9 mouse cellular contexts compared by ENCODE assay signal in the genomic region with DNA sequence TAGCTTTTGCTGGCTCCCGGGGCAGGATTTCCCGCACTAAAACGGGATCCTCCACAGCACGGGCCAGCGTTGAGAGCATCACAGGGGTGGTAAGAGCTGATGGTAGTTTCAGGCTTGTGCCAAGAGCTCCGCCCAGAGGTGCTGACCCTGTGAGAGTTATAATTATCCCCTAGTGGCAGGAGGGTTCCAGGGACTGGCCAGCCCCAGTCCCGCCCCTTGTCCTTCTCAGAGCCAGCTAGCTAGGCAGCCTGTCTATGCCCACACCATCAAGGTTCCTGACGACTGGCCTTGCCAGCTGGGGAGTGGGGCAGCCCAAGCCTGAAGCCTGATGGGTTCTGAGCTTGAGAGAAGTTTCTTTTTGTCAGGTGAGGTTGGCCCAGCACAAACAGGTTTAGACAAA. TPM values are rescaled to one million over a fixed set of nuclear protein-coding genes. Genes with fewer than 3 reads are reported as not detected.
A peak's percentile ranks its signal among the peaks of the same experiment; 100 is the strongest.
DNase-seq lines count a peak whose midpoint lies in the region; ATAC-seq and TF ChIP-seq lines count a peak whose summit lies in the region.
"Had no signal": no experiment of that assay in that cellular context is flagged by ENCODE, and none has a peak within 500 bp of the region (broad histone marks: within the 10 kb centered on the region; RNA-seq: fewer than 3 reads in every experiment).

No protein-coding gene starts in this region.

- no peak overlapping the region for H3K4me3 ChIP-seq in lung, embryonic 15.5 days
- H3K4me3 ChIP-seq in lung, adult 2 months (replicated peaks; ENCODE audit: extremely low read depth, low read depth, low read length): no peak overlapping the region
- no peak overlapping the region for H3K4me3 ChIP-seq in heart, postnatal 0 days (ENCODE audit: low read depth, low read length)
- H3K4me3 ChIP-seq in liver, embryonic 14.5 days (ENCODE audit: insufficient read depth in 1 of 2, low read depth in 2 of 2, low read length in 2 of 2): no peak overlapping the region

- TF ChIP-seq POLR2A in lung, adult 2 months (IDR thresholded peaks at IDR 0.05; ENCODE audit: borderline replicate concordance, extremely low read depth, low read depth, low read length): no peak

- no peak for DNase-seq in lung, adult 2 months
- peak; percentile 91 for DNase-seq in heart, postnatal 0 days (ENCODE audit: low spot score)
- DNase-seq in liver, embryonic 14.5 days (ENCODE audit: low read depth in 3 of 3, low spot score in 3 of 3): no peak
- DNase-seq in c-Kit-positive CD71-positive TER-119-positive erythroid progenitor cells, embryonic 14.5 days (ENCODE audit: low spot score): no peak
- DNase-seq in urinary bladder, adult 18-20 months (ENCODE audit: low spot score in 2 of 2): no peak

- no peak overlapping the region for H3K9ac ChIP-seq in lung, embryonic 15.5 days
- H3K9ac ChIP-seq in heart, postnatal 0 days (replicated peaks; ENCODE audit: low read depth, low read length): peak overlapping the region; percentile 28; the same call in 1 of the 2 replicates
- no peak overlapping the region for H3K9ac ChIP-seq in liver, embryonic 14.5 days (replicated peaks)

- 0 out of 2 replicates have a peak overlapping the region, but pooled peaks have one; percentile 5 for H3K4me2 ChIP-seq in lung, embryonic 15.5 days
- H3K4me2 ChIP-seq in heart, postnatal 0 days (ENCODE audit: low read depth, low read length): peak overlapping the region; percentile 4; the same call in 1 of the 2 replicates
- peak overlapping the region; percentile 25 for H3K4me2 ChIP-seq in liver, embryonic 14.5 days (ENCODE audit: low read depth)

- WGBS in lung, embryonic 15.5 days: 20% methylated on average over 8 of the region's 8 CpGs
- WGBS in lung, adult 2 months: 7% methylated on average over 8 of the region's 8 CpGs
- WGBS in heart, postnatal 0 days: 10% methylated on average over 8 of the region's 8 CpGs
- WGBS in liver, embryonic 14.5 days (ENCODE audit: insufficient replicate concordance): 14% methylated on average over 8 of the region's 8 CpGs

- no peak for TF ChIP-seq EP300 in heart, postnatal 0 days (IDR thresholded peaks at IDR 0.05; ENCODE audit: low read depth)
- no peak for TF ChIP-seq EP300 in liver, embryonic 14.5 days (IDR thresholded peaks at IDR 0.05; ENCODE audit: low read depth)

- ATAC-seq in lung, embryonic 15.5 days (ENCODE audit: borderline replicate concordance, extremely low read depth, low FRiP score, low TSS enrichment): peak; percentile 9; the same call in 1 of the 2 replicates
- peak; percentile 7; the same call in 1 of the 2 replicates for ATAC-seq in common myeloid progenitor, adult 5-6 weeks (replicated peaks; ENCODE audit: low read depth, poor library complexity, severe bottlenecking)
- peak; percentile 72 for ATAC-seq in heart, postnatal 0 days (ENCODE audit: insufficient read depth, low read depth)
- no peak for ATAC-seq in liver, embryonic 14.5 days (ENCODE audit: insufficient read depth)
- no peak for ATAC-seq in monocyte, adult 5-6 weeks (replicated peaks; ENCODE audit: insufficient number of reproducible peaks, low FRiP score, low TSS enrichment, poor library complexity, severe bottlenecking)
- ATAC-seq: Patski had no signal

- H3K4me1 ChIP-seq in lung, embryonic 15.5 days: peaks cover 37% of the 10 kb centered on the region
- peaks cover 11% of the 10 kb centered on the region for H3K4me1 ChIP-seq in lung, adult 2 months (ENCODE audit: control insufficient read depth, insufficient read depth, low read length)
- H3K4me1 ChIP-seq in heart, postnatal 0 days (ENCODE audit: control insufficient read depth, insufficient read depth): peaks cover 27% of the 10 kb centered on the region
- peaks cover 38 to 40% of the 10 kb centered on the region in 2 experiments for H3K4me1 ChIP-seq in liver, embryonic 14.5 days (replicated peaks; ENCODE audit: control insufficient read depth in 2 of 2, insufficient read depth in 2 of 2, low read length in 1 of 2)

- H3K9me3 ChIP-seq in lung, embryonic 15.5 days: no peaks in the 10 kb centered on the region
- H3K9me3 ChIP-seq in heart, postnatal 0 days (replicated peaks; ENCODE audit: control insufficient read depth, low read length): no peaks in the 10 kb centered on the region
- no peaks in the 10 kb centered on the region for H3K9me3 ChIP-seq in liver, embryonic 14.5 days (ENCODE audit: control insufficient read depth, low read length)

- H3K27ac ChIP-seq in lung, embryonic 15.5 days: no peak overlapping the region
- H3K27ac ChIP-seq in heart, postnatal 0 days (ENCODE audit: low read depth): peak overlapping the region; percentile 83
- H3K27ac ChIP-seq in liver, embryonic 14.5 days: no peak overlapping the region

- H3K27me3 ChIP-seq in lung, embryonic 15.5 days: peaks cover 11% of the 10 kb centered on the region
- no peaks in the 10 kb centered on the region for H3K27me3 ChIP-seq in heart, postnatal 0 days (ENCODE audit: control insufficient read depth, insufficient read depth, low read length)
- no peaks in the 10 kb centered on the region for H3K27me3 ChIP-seq in liver, embryonic 14.5 days (ENCODE audit: control insufficient read depth, insufficient read depth, low read length)
- H3K27me3 ChIP-seq: Patski had no signal

- H3K36me3 ChIP-seq in lung, embryonic 15.5 days: peaks cover 18% of the 10 kb centered on the region
- peaks cover 20% of the 10 kb centered on the region for H3K36me3 ChIP-seq in heart, postnatal 0 days (replicated peaks; ENCODE audit: control insufficient read depth, insufficient read depth, low read length)
- H3K36me3 ChIP-seq in liver, embryonic 14.5 days (replicated peaks; ENCODE audit: control insufficient read depth, insufficient read depth, low read depth): peaks cover 30% of the 10 kb centered on the region

- no peak for TF ChIP-seq CTCF in lung, adult 2 months (IDR thresholded peaks at IDR 0.05; ENCODE audit: insufficient read depth, low read length)
- TF ChIP-seq CTCF in heart, postnatal 0 days (IDR thresholded peaks at IDR 0.05; ENCODE audit: low read depth): peak; percentile 37
- peak; percentile 39 for TF ChIP-seq CTCF in liver, embryonic 14.5 days (IDR thresholded peaks at IDR 0.05; ENCODE audit: low read depth)

RNA-seq across cellular contexts. Expression of gene Rbm38, which starts 1.7 kb away (rescaled TPM):
- polyA plus RNA-seq in lung, embryonic 15.5 days (2015; fragmentation: Nextera tagmentation; extraction: Ambion mirVana): 32.0 and 33.3 TPM in 2 replicates
- polyA plus RNA-seq in lung, adult 2 months (2012; rRNA removed): 89.5 and 92.5 TPM in 2 replicates
- 54.5 and 69.9 TPM in 2 replicates for total RNA-seq in common myeloid progenitor, adult 5-6 weeks (2017)
- 85.0 and 119 TPM in 2 replicates for total RNA-seq in heart, postnatal 0 days (2014; rRNA removed; ENCODE audit: low replicate concordance)
- polyA plus RNA-seq in heart, postnatal 0 days (2015; fragmentation: Nextera tagmentation; extraction: Ambion mirVana): 122 and 135 TPM in 2 replicates
- 274 and 315 TPM in 2 replicates for polyA plus RNA-seq in liver, embryonic 14.5 days (2012; rRNA removed)
- 270 and 320 TPM in 2 replicates for polyA plus RNA-seq in liver, embryonic 14.5 days (2014; fragmentation: Nextera tagmentation; extraction: Ambion mirVana)
- 37.6 to 41.8 TPM (median 37.7 TPM) in 3 replicates for total RNA-seq in monocyte, adult 5-6 weeks (2017)

RNA-seq across cellular contexts. Expression of gene Rae1, which starts 18.7 kb away (rescaled TPM):
- polyA plus RNA-seq in lung, embryonic 15.5 days (2015; fragmentation: Nextera tagmentation; extraction: Ambion mirVana): 122 and 123 TPM in 2 replicates
- polyA plus RNA-seq in lung, adult 2 months (2012; rRNA removed): 40.2 and 46.8 TPM in 2 replicates
- 87.9 and 91.3 TPM in 2 replicates for total RNA-seq in common myeloid progenitor, adult 5-6 weeks (2017)
- total RNA-seq in heart, postnatal 0 days (2014; rRNA removed; ENCODE audit: low replicate concordance): 80.2 and 83.4 TPM in 2 replicates
- polyA plus RNA-seq in heart, postnatal 0 days (2015; fragmentation: Nextera tagmentation; extraction: Ambion mirVana): 70.5 and 76.7 TPM in 2 replicates
- polyA plus RNA-seq in liver, embryonic 14.5 days (2012; rRNA removed): 39.4 and 45.9 TPM in 2 replicates
- 65.3 and 71.1 TPM in 2 replicates for polyA plus RNA-seq in liver, embryonic 14.5 days (2014; fragmentation: Nextera tagmentation; extraction: Ambion mirVana)
- 40.0 to 48.7 TPM (median 46.6 TPM) in 3 replicates for total RNA-seq in monocyte, adult 5-6 weeks (2017)

RNA-seq across cellular contexts. Expression of gene Spo11, which starts 41.1 kb away (rescaled TPM):
- 0.06 and 0.22 TPM in 2 replicates for polyA plus RNA-seq in lung, embryonic 15.5 days (2015; fragmentation: Nextera tagmentation; extraction: Ambion mirVana)
- polyA plus RNA-seq in lung, adult 2 months (2012; rRNA removed): 0.14 and 0.15 TPM in 2 replicates
- total RNA-seq in common myeloid progenitor, adult 5-6 weeks (2017): 0.05 TPM in 1 of 2 replicates, not detected in the other
- total RNA-seq in heart, postnatal 0 days (2014; rRNA removed; ENCODE audit: low replicate concordance): 19.1 TPM in 1 of 2 replicates, not detected in the other
- 0.18 TPM in 1 of 2 replicates, not detected in the other for polyA plus RNA-seq in heart, postnatal 0 days (2015; fragmentation: Nextera tagmentation; extraction: Ambion mirVana)
- polyA plus RNA-seq in liver, embryonic 14.5 days (2012; rRNA removed): 0.01 and 0.03 TPM in 2 replicates
- polyA plus RNA-seq in liver, embryonic 14.5 days (2014; fragmentation: Nextera tagmentation; extraction: Ambion mirVana): not detected in 2 replicates
- total RNA-seq in monocyte, adult 5-6 weeks (2017): 2.6 to 8.5 TPM (median 7.4 TPM) in 3 replicates

Comparison
In these comparisons a context has a peak if more than half of its experiments do, and no peak if none do; other contexts are left out.
1. ATAC-seq: peak in lung, embryonic 15.5 days (single experiment), common myeloid progenitor, adult 5-6 weeks (single experiment) and heart, postnatal 0 days (single experiment); none in liver, embryonic 14.5 days (single experiment) and monocyte, adult 5-6 weeks (single experiment).
2. Peak in every context shown above with its lines, with median percentiles within 50 percentile points of each other: H3K4me2 ChIP-seq.